Mouse (Mus musculus): Measurements from ENCODE around the gene Ell. TPM values are rescaled to one million over a fixed set of nuclear protein-coding genes. Genes with fewer than 3 reads are reported as not detected.
A peak's percentile ranks its signal among the peaks of the same experiment; 100 is the strongest.
"Not testable (repeated sequence)": the region's sequence is repeated elsewhere in the genome, so short reads cannot be mapped to it uniquely, and the experiment has no call there.

Ell gene
- polyA plus RNA-seq, 1 experiment = 3.3 TPM

- Histone ChIP-seq H3K9me3 (ENCODE audit: control insufficient read depth, low read length) (no peaks in the 10 kb centered on the region), H3K36me3 (ENCODE audit: control insufficient read depth) (peaks cover 92% of the 10 kb centered on the region), H3K27me3 (ENCODE audit: control insufficient read depth) (no peaks in the 10 kb centered on the region), H3K4me1 (ENCODE audit: control insufficient read depth) (no peaks in the 10 kb centered on the region; the same call in none of the 2 replicates), H3K4me3 (replicated peaks) (no peak overlapping the region)
- TF ChIP-seq GATA1 (IDR thresholded peaks at IDR 0.05; ENCODE audit: low read length) (no peak), TAL1 (IDR thresholded peaks at IDR 0.05; ENCODE audit: low read length) (no peak)
Observed at GRCm38 (mm10) chr8:70585258-70585652, 46.0 kb downstream of the Ell start.

GRCm38 (mm10) chr8:70587955-70588354, 48.7 kb downstream of the Ell start:
- H3K36me3 ChIP-seq (ENCODE audit: control insufficient read depth) = peaks cover 90% of the 10 kb centered on the region
- H3K4me3 ChIP-seq (replicated peaks); H3K4me1 ChIP-seq (ENCODE audit: control insufficient read depth); H3K27me3 ChIP-seq (ENCODE audit: control insufficient read depth); H3K9me3 ChIP-seq (ENCODE audit: control insufficient read depth, low read length): not testable (repeated sequence)

DNA sequence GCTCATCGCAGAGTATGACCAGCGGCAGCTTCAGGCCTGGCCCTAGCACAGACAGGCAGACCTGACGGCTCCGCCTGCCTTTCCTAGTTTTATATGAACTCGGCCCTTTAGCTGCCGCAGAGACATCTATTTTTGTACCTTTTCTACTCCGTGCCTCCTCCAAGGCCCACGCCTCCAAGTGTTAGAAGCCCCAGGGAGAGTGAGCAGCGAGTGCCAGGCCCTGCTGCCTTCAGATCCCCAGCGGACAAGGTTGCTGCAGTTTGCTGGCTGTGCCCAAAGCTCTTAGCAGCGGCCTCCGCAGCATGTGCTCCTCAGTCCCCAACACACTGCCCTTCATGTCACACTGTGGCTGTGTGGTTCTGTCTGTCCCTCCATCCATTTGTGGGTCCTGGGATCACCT, 52.3 kb downstream of the Ell start:
- Histone ChIP-seq H3K9me3 (ENCODE audit: control insufficient read depth, low read length) (no peaks in the 10 kb centered on the region), H3K27me3 (ENCODE audit: control insufficient read depth) (no peaks in the 10 kb centered on the region), H3K36me3 (ENCODE audit: control insufficient read depth) (peaks cover 67% of the 10 kb centered on the region), H3K4me3 (replicated peaks) (no peak overlapping the region), H3K4me1 (ENCODE audit: control insufficient read depth) (peaks cover 42% of the 10 kb centered on the region)
- no peak for TF ChIP-seq TAL1 (IDR thresholded peaks at IDR 0.05; ENCODE audit: low read length)
- TF ChIP-seq GATA1 (IDR thresholded peaks at IDR 0.05; ENCODE audit: low read length) = no peak

DNA sequence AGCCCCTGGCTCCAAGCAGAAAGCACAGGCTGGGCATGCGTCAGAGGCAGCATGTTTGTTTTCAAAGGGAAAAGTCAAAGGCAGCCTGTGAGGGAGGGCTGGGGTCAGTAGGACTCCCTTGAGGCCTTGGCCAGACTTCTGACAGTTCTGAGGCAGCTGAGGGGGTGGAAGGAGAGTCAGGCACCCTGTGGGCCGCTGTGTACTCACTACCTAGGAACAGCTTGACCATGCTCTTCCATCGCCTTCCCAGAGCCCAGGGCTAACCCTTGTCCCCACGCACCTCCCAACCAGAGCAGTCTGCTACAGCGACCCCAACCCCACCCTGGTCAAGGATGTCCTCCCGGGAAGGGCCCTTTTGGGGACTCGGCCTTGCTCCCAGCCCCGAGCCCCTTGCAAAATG, 53.9 kb downstream of the Ell start:
- H3K4me1 ChIP-seq (ENCODE audit: control insufficient read depth) = peaks cover 45% of the 10 kb centered on the region
- peaks cover 64% of the 10 kb centered on the region for H3K36me3 ChIP-seq (ENCODE audit: control insufficient read depth)
- H3K9me3 ChIP-seq (ENCODE audit: control insufficient read depth, low read length) = peaks cover 5% of the 10 kb centered on the region
- no peaks in the 10 kb centered on the region for H3K27me3 ChIP-seq (ENCODE audit: control insufficient read depth)
- peak overlapping the region; percentile 75 for H3K4me3 ChIP-seq (replicated peaks)
- TF ChIP-seq TAL1 (IDR thresholded peaks at IDR 0.05; ENCODE audit: low read length) (no peak), GATA1 (IDR thresholded peaks at IDR 0.05; ENCODE audit: low read length) (no peak)

- Histone ChIP-seq H3K4me3 (replicated peaks) (peak within 1 kb of the TSS; percentile 75), H3K4me1 (ENCODE audit: control insufficient read depth) (peaks cover 53% of the 10 kb centered on the region), H3K27me3 (ENCODE audit: control insufficient read depth) (no peaks in the 10 kb centered on the region), H3K36me3 (ENCODE audit: control insufficient read depth) (peaks cover 67% of the 10 kb centered on the region), H3K9me3 (ENCODE audit: control insufficient read depth, low read length) (peaks cover 11% of the 10 kb centered on the region)
- no peak for TF ChIP-seq GATA1 (IDR thresholded peaks at IDR 0.05; ENCODE audit: low read length)
- no peak for TF ChIP-seq TAL1 (IDR thresholded peaks at IDR 0.05; ENCODE audit: low read length)
Observed at GRCm38 (mm10) chr8:70593961-70594609, 54.8 kb downstream of the Ell start, which contains the start of gene Isyna1. Isyna1 (plus strand) TSS chr8:70594373.

- Histone ChIP-seq H3K9me3 (ENCODE audit: control insufficient read depth, low read length) (peaks cover 11% of the 10 kb centered on the region), H3K4me3 (replicated peaks) (peak overlapping the region; percentile 75), H3K36me3 (ENCODE audit: control insufficient read depth) (peaks cover 68% of the 10 kb centered on the region), H3K27me3 (ENCODE audit: control insufficient read depth) (no peaks in the 10 kb centered on the region), H3K4me1 (ENCODE audit: control insufficient read depth) (peaks cover 56% of the 10 kb centered on the region)
- TF ChIP-seq TAL1 (IDR thresholded peaks at IDR 0.05; ENCODE audit: low read length) = no peak
Observed at GRCm38 (mm10) chr8:70594621-70595564, 55.6 kb downstream of the Ell start.

- Histone ChIP-seq H3K36me3 (ENCODE audit: control insufficient read depth) (peaks cover 65% of the 10 kb centered on the region), H3K27me3 (ENCODE audit: control insufficient read depth) (no peaks in the 10 kb centered on the region), H3K4me3 (replicated peaks) (no peak overlapping the region), H3K4me1 (ENCODE audit: control insufficient read depth) (peaks cover 62% of the 10 kb centered on the region), H3K9me3 (ENCODE audit: control insufficient read depth, low read length) (peaks cover 11% of the 10 kb centered on the region)
- TF ChIP-seq GATA1 (IDR thresholded peaks at IDR 0.05; ENCODE audit: low read length) (no peak), TAL1 (IDR thresholded peaks at IDR 0.05; ENCODE audit: low read length) (no peak)
Observed at GRCm38 (mm10) chr8:70595811-70596210, 56.6 kb downstream of the Ell start.

DNA sequence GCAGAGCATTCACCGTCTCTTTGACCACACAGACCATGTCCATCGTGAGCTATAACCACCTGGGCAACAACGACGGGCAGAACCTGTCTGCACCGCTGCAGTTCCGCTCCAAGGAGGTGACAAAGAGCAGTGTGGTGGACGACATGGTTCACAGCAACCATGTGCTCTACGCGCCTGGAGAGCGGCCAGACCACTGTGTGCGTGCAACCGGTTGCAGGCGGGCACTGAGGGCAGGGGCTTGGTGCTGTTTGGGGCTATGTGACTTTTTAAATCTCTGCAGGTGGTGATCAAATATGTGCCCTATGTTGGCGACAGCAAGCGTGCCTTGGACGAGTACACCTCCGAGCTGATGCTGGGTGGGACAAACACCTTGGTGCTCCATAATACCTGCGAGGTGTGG, 57.0 kb downstream of the Ell start:
- Histone ChIP-seq H3K36me3 (ENCODE audit: control insufficient read depth) (peaks cover 62% of the 10 kb centered on the region), H3K27me3 (ENCODE audit: control insufficient read depth) (no peaks in the 10 kb centered on the region), H3K4me3 (replicated peaks) (no peak overlapping the region), H3K9me3 (ENCODE audit: control insufficient read depth, low read length) (peaks cover 11% of the 10 kb centered on the region), H3K4me1 (ENCODE audit: control insufficient read depth) (peaks cover 66% of the 10 kb centered on the region)
- no peak for TF ChIP-seq TAL1 (IDR thresholded peaks at IDR 0.05; ENCODE audit: low read length)
- no peak for TF ChIP-seq GATA1 (IDR thresholded peaks at IDR 0.05; ENCODE audit: low read length)

DNA sequence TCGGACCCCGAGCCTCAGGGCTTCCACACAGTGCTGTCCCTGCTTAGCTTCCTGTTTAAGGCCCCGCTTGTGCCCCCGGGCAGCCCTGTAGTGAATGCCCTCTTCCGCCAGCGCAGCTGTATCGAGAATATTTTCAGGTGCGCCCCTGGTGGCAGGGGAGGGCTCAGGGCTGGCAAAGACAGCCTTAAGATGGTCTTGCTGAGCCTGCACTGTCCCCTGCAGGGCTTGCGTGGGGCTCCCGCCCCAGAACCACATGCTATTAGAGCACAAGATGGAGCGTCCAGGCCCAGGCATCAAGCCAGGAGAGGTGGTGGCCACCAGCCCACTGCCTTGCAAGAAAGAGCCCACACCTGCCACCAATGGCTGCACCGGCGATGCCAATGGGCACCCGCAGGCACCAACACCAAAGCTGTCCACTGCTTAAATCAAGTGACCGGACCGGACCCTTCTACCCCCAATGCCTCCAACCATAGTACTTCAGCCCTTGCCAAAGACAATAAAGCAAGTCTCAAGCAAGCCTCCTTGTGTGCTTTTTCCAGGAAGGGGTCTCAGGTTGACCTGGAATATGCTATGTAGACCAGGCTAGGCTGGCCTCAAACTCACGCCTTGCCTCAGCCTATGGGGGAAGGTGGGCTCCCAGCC, 57.6 kb downstream of the Ell start:
- TF ChIP-seq TAL1 (IDR thresholded peaks at IDR 0.05; ENCODE audit: low read length) (no peak), GATA1 (IDR thresholded peaks at IDR 0.05; ENCODE audit: low read length) (no peak)
- Histone ChIP-seq H3K4me1 (ENCODE audit: control insufficient read depth) (peaks cover 68% of the 10 kb centered on the region), H3K4me3 (replicated peaks) (no peak overlapping the region), H3K27me3 (ENCODE audit: control insufficient read depth) (no peaks in the 10 kb centered on the region), H3K9me3 (ENCODE audit: control insufficient read depth, low read length) (peaks cover 11% of the 10 kb centered on the region), H3K36me3 (ENCODE audit: control insufficient read depth) (peaks cover 57% of the 10 kb centered on the region)

All from erythroblast, embryonic 14.5 days (primary cell).